Mouse (Mus musculus): ENCODE measurements around the gene Sult4a1. TPM values are rescaled to one million over a fixed set of nuclear protein-coding genes. Genes with fewer than 3 reads are reported as not detected.

Gene Sult4a1
- polyA plus RNA-seq, 1 experiment from 2014 or later: 40.3 TPM

Other genes starting within 250 kb of the Sult4a1 start
- 1.9 and 2.3 TPM in 2 replicates for gene Efcab6, start 40.4 kb downstream of the Sult4a1 start, polyA plus RNA-seq (2015; fragmentation: Nextera tagmentation; extraction: Ambion mirVana)
- gene Pnpla5, start 17.4 kb upstream of the Sult4a1 start, polyA plus RNA-seq (2015; fragmentation: Nextera tagmentation; extraction: Ambion mirVana): not detected in 2 replicates
- 2.8 and 3.1 TPM in 2 replicates for gene Pnpla3, start 62.1 kb upstream of the Sult4a1 start, polyA plus RNA-seq (2015; fragmentation: Nextera tagmentation; extraction: Ambion mirVana)
- gene Samm50, start 86.5 kb upstream of the Sult4a1 start, polyA plus RNA-seq (2015; fragmentation: Nextera tagmentation; extraction: Ambion mirVana): 84.4 and 91.5 TPM in 2 replicates
- 2.1 and 2.6 TPM in 2 replicates for gene Parvb, start 126.3 kb upstream of the Sult4a1 start, polyA plus RNA-seq (2015; fragmentation: Nextera tagmentation; extraction: Ambion mirVana)
- gene Parvg, start 218.3 kb upstream of the Sult4a1 start, polyA plus RNA-seq (2015; fragmentation: Nextera tagmentation; extraction: Ambion mirVana): 0.64 and 0.66 TPM in 2 replicates